Mouse (Mus musculus) ES-Bruce4 (cell line): ENCODE measurements around the gene Nmral1.

ENCODE experiments used
- CTCF ChIP-seq: IDR thresholded peaks from one replicate; pipeline ENCODE4 v1.8.1; 2011; ENCODE audit warnings: low read depth, low read length
- POLR2A ChIP-seq: IDR thresholded peaks from one replicate; pipeline ENCODE4 v1.8.1; 2011; ENCODE audit warnings: low read length; ENCODE audit not compliant: insufficient read depth

- TF ChIP-seq CTCF = no peak
- TF ChIP-seq POLR2A = no peak
Observed at GRCm38 (mm10) chr16:4763276-4763675, 44.1 kb upstream of the Nmral1 start.
